Mouse (Mus musculus): ENCODE measurements around the gene Ccsap. TPM values are rescaled to one million over a fixed set of nuclear protein-coding genes. Genes with fewer than 3 reads are reported as not detected.

Ccsap gene
- polyA plus RNA-seq, 1 experiment = 0.30 TPM

GRCm38 (mm10) chr8:123895680-123896365 lies 35.8 kb upstream of the Ccsap start:
- TF ChIP-seq POLR2A (IDR thresholded peaks at IDR 0.05; ENCODE audit: low read depth, low read length) (no peak), CTCF (conservative IDR thresholded peaks at IDR 0.05; ENCODE audit: insufficient read depth, insufficient read length, low read depth, low read length) (no peak)
- Histone ChIP-seq H3K27ac (ENCODE audit: insufficient read depth, low read depth, low read length) (no peak overlapping the region), H3K36me3 (ENCODE audit: control insufficient read depth, insufficient read depth, low read length) (no peaks in the 10 kb centered on the region), H3K27me3 (replicated peaks; ENCODE audit: control insufficient read depth, insufficient read depth, low read length) (no peaks in the 10 kb centered on the region; the same call in 1 of the 2 replicates), H3K4me1 (ENCODE audit: control insufficient read depth, insufficient read depth, low read length) (no peaks in the 10 kb centered on the region), H3K4me3 (ENCODE audit: insufficient read depth, low read depth, low read length) (no peak overlapping the region)
- DNase-seq = no peak
- WGBS = 70% methylated on average over 9 of the region's 9 CpGs

GRCm38 (mm10) chr8:123895230-123895629 lies 35.2 kb upstream of the Ccsap start:
- no peaks in the 10 kb centered on the region; the same call in 1 of the 2 replicates for H3K27me3 ChIP-seq (replicated peaks; ENCODE audit: control insufficient read depth, insufficient read depth, low read length)
- H3K4me3 ChIP-seq (ENCODE audit: insufficient read depth, low read depth, low read length) = no peak overlapping the region
- TF ChIP-seq POLR2A (IDR thresholded peaks at IDR 0.05; ENCODE audit: low read depth, low read length) (no peak), CTCF (conservative IDR thresholded peaks at IDR 0.05; ENCODE audit: insufficient read depth, insufficient read length, low read depth, low read length) (no peak)

GRCm38 (mm10) chr8:123894502-123895097 lies 34.6 kb upstream of the Ccsap start, which contains the start of gene Acta1:
TSS of gene Acta1 (minus strand) at chr8:123894751.
- no peak within 1 kb of the TSS for H3K4me3 ChIP-seq (ENCODE audit: insufficient read depth, low read depth, low read length)
- no peaks in the 10 kb centered on the region; the same call in 1 of the 2 replicates for H3K27me3 ChIP-seq (replicated peaks; ENCODE audit: control insufficient read depth, insufficient read depth, low read length)

More at GRCm38 (mm10) chr8:123895230-123895629, 35.2 kb upstream of the Ccsap start:
- Histone ChIP-seq H3K4me1 (ENCODE audit: control insufficient read depth, insufficient read depth, low read length) (no peaks in the 10 kb centered on the region), H3K36me3 (ENCODE audit: control insufficient read depth, insufficient read depth, low read length) (no peaks in the 10 kb centered on the region), H3K27ac (ENCODE audit: insufficient read depth, low read depth, low read length) (no peak overlapping the region)
- 73% methylated on average over 4 of the region's 4 CpGs for WGBS
- no peak for DNase-seq

GRCm38 (mm10) chr8:123893413-123893812 lies 33.4 kb upstream of the Ccsap start:
- no peak for DNase-seq
- no peaks in the 10 kb centered on the region for H3K36me3 ChIP-seq (ENCODE audit: control insufficient read depth, insufficient read depth, low read length)
- H3K4me1 ChIP-seq (ENCODE audit: control insufficient read depth, insufficient read depth, low read length) = no peaks in the 10 kb centered on the region
- 79% methylated on average over 11 of the region's 11 CpGs for WGBS
- TF ChIP-seq POLR2A (IDR thresholded peaks at IDR 0.05; ENCODE audit: low read depth, low read length) (no peak), CTCF (conservative IDR thresholded peaks at IDR 0.05; ENCODE audit: insufficient read depth, insufficient read length, low read depth, low read length) (no peak)
- no peaks in the 10 kb centered on the region; the same call in 1 of the 2 replicates for H3K27me3 ChIP-seq (replicated peaks; ENCODE audit: control insufficient read depth, insufficient read depth, low read length)
- no peak overlapping the region for H3K4me3 ChIP-seq (ENCODE audit: insufficient read depth, low read depth, low read length)
- H3K27ac ChIP-seq (ENCODE audit: insufficient read depth, low read depth, low read length) = no peak overlapping the region

More at GRCm38 (mm10) chr8:123894502-123895097, 34.6 kb upstream of the Ccsap start, which contains the start of gene Acta1:
- Histone ChIP-seq H3K27ac (ENCODE audit: insufficient read depth, low read depth, low read length) (no peak within 1 kb of the TSS), H3K36me3 (ENCODE audit: control insufficient read depth, insufficient read depth, low read length) (no peaks in the 10 kb centered on the region), H3K4me1 (ENCODE audit: control insufficient read depth, insufficient read depth, low read length) (no peaks in the 10 kb centered on the region)
- DNase-seq = no peak
- WGBS = 17% methylated on average over 15 of the region's 15 CpGs
- TF ChIP-seq CTCF (conservative IDR thresholded peaks at IDR 0.05; ENCODE audit: insufficient read depth, insufficient read length, low read depth, low read length) (no peak), POLR2A (IDR thresholded peaks at IDR 0.05; ENCODE audit: low read depth, low read length) (no peak)

GRCm38 (mm10) chr8:123892586-123893155 lies 32.7 kb upstream of the Ccsap start:
- WGBS = 13% methylated on average over 30 of the region's 30 CpGs

GRCm38 (mm10) chr8:123891883-123892585 lies 32.0 kb upstream of the Ccsap start:
- no peak overlapping the region for H3K27ac ChIP-seq (ENCODE audit: insufficient read depth, low read depth, low read length)

More at GRCm38 (mm10) chr8:123892586-123893155, 32.7 kb upstream of the Ccsap start:
- H3K27me3 ChIP-seq (replicated peaks; ENCODE audit: control insufficient read depth, insufficient read depth, low read length) = no peaks in the 10 kb centered on the region; the same call in 1 of the 2 replicates
- DNase-seq = no peak
- no peak overlapping the region for H3K4me3 ChIP-seq (ENCODE audit: insufficient read depth, low read depth, low read length)
- no peaks in the 10 kb centered on the region for H3K4me1 ChIP-seq (ENCODE audit: control insufficient read depth, insufficient read depth, low read length)
- TF ChIP-seq POLR2A (IDR thresholded peaks at IDR 0.05; ENCODE audit: low read depth, low read length) = no peak
- no peak for TF ChIP-seq CTCF (conservative IDR thresholded peaks at IDR 0.05; ENCODE audit: insufficient read depth, insufficient read length, low read depth, low read length)
- H3K36me3 ChIP-seq (ENCODE audit: control insufficient read depth, insufficient read depth, low read length) = no peaks in the 10 kb centered on the region
- H3K27ac ChIP-seq (ENCODE audit: insufficient read depth, low read depth, low read length) = no peak overlapping the region

More at GRCm38 (mm10) chr8:123891883-123892585, 32.0 kb upstream of the Ccsap start:
- Histone ChIP-seq H3K36me3 (ENCODE audit: control insufficient read depth, insufficient read depth, low read length) (no peaks in the 10 kb centered on the region), H3K4me1 (ENCODE audit: control insufficient read depth, insufficient read depth, low read length) (no peaks in the 10 kb centered on the region), H3K4me3 (ENCODE audit: insufficient read depth, low read depth, low read length) (no peak overlapping the region), H3K27me3 (replicated peaks; ENCODE audit: control insufficient read depth, insufficient read depth, low read length) (no peaks in the 10 kb centered on the region; the same call in 1 of the 2 replicates)
- DNase-seq = no peak
- 3% methylated on average over 49 of the region's 49 CpGs for WGBS
- no peak for TF ChIP-seq CTCF (conservative IDR thresholded peaks at IDR 0.05; ENCODE audit: insufficient read depth, insufficient read length, low read depth, low read length)
- no peak for TF ChIP-seq POLR2A (IDR thresholded peaks at IDR 0.05; ENCODE audit: low read depth, low read length)
